Mouse (Mus musculus) central nervous system, embryonic 11.5 days (tissue): ENCODE data around the gene Tuba1c. TPM values are rescaled to one million over a fixed set of nuclear protein-coding genes. Genes with fewer than 3 reads are reported as not detected.

Source experiments
- polyA plus RNA-seq: library from polyadenylated mRNA; depleted of rRNA; stranded (reverse); fragments of >200 nt; gene quantifications from 2 replicates; pipeline ENCODE4 v1.2.3, GENCODE M21; 2012; rRNA removed

Gene Tuba1c
- 112 and 136 TPM in 2 replicates for polyA plus RNA-seq

GRCm38 (mm10) chr15:99029619-99030584 lies at the start of gene Tuba1c:
Gene Tuba1c (plus strand): TSS chr15:99029891.

GRCm38 (mm10) chr15:99055040-99055439 lies 25.3 kb downstream of the Tuba1c start, which contains the start of gene Prph:
Gene Prph (plus strand): TSS chr15:99055174.

GRCm38 (mm10) chr15:99074019-99074599 lies 44.4 kb downstream of the Tuba1c start, which contains the start of gene Troap:
Gene Troap (plus strand): TSS chr15:99074575.

GRCm38 (mm10) chr15:99087253-99088075 lies 57.8 kb downstream of the Tuba1c start, which contains the start of gene C1ql4:
Gene C1ql4 (minus strand): TSS chr15:99087817.

Other genes starting within 250 kb of the Tuba1c start
- 3.5 and 7.9 TPM in 2 replicates for gene Wnt1, start 240.0 kb upstream of the Tuba1c start, polyA plus RNA-seq
- gene Ddn, start 220.4 kb upstream of the Tuba1c start, polyA plus RNA-seq: 0.55 and 1.2 TPM in 2 replicates
- gene Prkag1, start 198.4 kb upstream of the Tuba1c start, polyA plus RNA-seq: 75.6 and 78.9 TPM in 2 replicates
- 37.9 and 38.9 TPM in 2 replicates for gene Kmt2d, start 158.7 kb upstream of the Tuba1c start, polyA plus RNA-seq
- gene Rhebl1, start 135.4 kb upstream of the Tuba1c start, polyA plus RNA-seq: 11.3 and 19.2 TPM in 2 replicates
- gene Dhh, start 131.4 kb upstream of the Tuba1c start, polyA plus RNA-seq: 0.56 and 0.96 TPM in 2 replicates
- 57.1 and 72.0 TPM in 2 replicates for gene Lmbr1l, start 111.7 kb upstream of the Tuba1c start, polyA plus RNA-seq
- 2,005 and 2,656 TPM in 2 replicates for gene Tuba1b, start 95.3 kb upstream of the Tuba1c start, polyA plus RNA-seq
- 70.5 TPM in 1 of 2 replicates, not detected in the other for gene Gm49450, start 76.3 kb upstream of the Tuba1c start, polyA plus RNA-seq
- gene Tuba1a, start 76.2 kb upstream of the Tuba1c start, polyA plus RNA-seq: 3,950 and 4,162 TPM in 2 replicates
- gene Prph, start 25.3 kb downstream of the Tuba1c start, polyA plus RNA-seq: 20.1 and 28.7 TPM in 2 replicates
- gene Troap, start 44.7 kb downstream of the Tuba1c start, polyA plus RNA-seq: 40.3 and 43.9 TPM in 2 replicates
- 8.0 and 12.4 TPM in 2 replicates for gene C1ql4, start 57.9 kb downstream of the Tuba1c start, polyA plus RNA-seq
- gene Dnajc22, start 63.3 kb downstream of the Tuba1c start, polyA plus RNA-seq: 2.5 and 3.1 TPM in 2 replicates
- 58.7 and 72.5 TPM in 2 replicates for gene Spats2, start 96.0 kb downstream of the Tuba1c start, polyA plus RNA-seq
- 0.17 and 0.42 TPM in 2 replicates for gene Kcnh3, start 195.0 kb downstream of the Tuba1c start, polyA plus RNA-seq
- 99.3 and 108 TPM in 2 replicates for gene Mcrs1, start 222.1 kb downstream of the Tuba1c start, polyA plus RNA-seq